Mouse (Mus musculus) cerebellum, adult (tissue): Measurements from ENCODE around the gene Lekr1.
"Not testable (repeated sequence)": the region's sequence is repeated elsewhere in the genome, so short reads cannot be mapped to it uniquely, and the experiment has no call there.

Source experiments
- ATAC-seq: cut with Nextera tagmentation; 2 replicates; pipeline ENCODE4 v1.9.2; 2017; ENCODE audit warnings: mild to moderate bottlenecking, moderate library complexity, mixed read lengths; ENCODE audit not compliant: insufficient number of reproducible peaks, low FRiP score, low TSS enrichment

Lekr1 gene

GRCm38 (mm10) chr3:65764511-65765508 is 98.8 kb downstream of the Lekr1 start:
- ATAC-seq, result 0 out of 2 replicates have a peak, but pooled peaks have one; percentile 45

- no peak for ATAC-seq
These were observed 100.4 kb downstream of the Lekr1 start for GRCm38 (mm10) chr3:65766387-65766786.

DNA sequence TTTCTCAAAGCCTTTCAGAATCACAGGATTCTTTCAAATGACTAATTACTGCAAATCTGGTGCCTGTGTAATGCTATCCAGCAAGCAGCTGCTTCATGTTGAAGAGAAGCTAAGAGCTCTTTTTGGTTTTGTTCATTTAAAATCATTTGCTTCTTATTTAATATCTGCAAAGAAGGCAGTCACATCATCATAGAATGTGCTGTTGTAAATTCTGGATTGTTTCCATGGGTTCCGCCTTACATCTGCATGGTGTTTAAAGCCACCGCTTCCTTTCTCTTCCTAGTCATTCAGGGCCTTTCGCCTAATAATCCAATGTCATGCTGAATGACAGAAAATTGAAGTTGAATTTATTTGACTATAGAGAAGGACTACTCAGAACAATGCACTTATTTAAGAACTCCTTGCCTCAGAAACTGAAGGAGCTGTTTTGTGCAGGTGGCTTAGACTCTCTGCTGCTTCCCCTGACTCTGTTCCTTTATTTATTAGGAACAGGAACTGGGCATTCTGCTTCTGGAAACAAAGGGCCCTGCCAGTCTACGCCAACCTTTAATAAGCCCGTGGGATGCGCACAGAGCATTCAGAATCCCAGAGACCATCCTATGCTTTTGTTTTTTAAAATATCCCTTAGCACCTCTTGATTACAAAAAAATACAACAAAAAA is 101.3 kb downstream of the Lekr1 start:
- ATAC-seq, result no peak

- ATAC-seq, result not testable (repeated sequence)
These were observed 103.6 kb downstream of the Lekr1 start for GRCm38 (mm10) chr3:65769666-65770065.

DNA sequence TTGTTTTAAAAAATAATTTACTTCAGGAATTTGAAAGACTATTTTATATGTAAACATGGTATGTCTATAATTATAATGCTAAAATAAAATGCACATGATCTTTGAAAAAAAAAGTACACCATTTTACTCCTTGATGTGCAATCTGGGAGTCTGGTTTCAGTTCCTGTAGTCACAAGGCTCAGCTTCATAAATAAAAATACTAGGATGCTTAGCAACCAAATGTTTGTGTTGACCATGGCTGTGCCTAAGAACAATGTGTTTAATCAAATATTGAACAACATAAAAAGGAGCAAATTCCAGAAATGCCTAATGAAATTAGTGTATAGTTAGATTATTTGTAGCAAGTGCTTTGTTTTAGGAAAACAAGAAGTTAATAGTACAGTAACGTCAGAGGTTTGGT is 107.9 kb downstream of the Lekr1 start:
- ATAC-seq, result no peak

DNA sequence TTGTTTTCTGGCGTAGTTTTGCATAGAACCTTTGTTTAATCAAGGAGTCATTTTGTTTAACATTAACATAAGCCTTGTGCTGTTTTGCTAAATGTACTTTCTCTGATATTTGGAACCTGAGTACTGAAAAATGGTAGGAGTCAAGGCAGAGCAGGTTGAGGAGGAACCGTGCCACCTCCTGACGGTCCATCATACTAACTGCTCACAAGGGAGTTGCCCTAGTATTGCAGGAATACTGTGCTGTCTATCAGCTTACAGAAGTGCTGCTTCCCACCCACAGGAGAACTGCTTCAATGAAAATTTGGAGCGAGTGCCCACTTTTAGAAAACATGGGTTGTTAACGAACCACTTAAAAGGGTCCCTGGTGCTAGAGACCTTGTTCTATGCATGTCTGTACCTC is 109.1 kb downstream of the Lekr1 start:
- ATAC-seq, result no peak

- no peak for ATAC-seq
These were observed 116.2 kb downstream of the Lekr1 start for GRCm38 (mm10) chr3:65782246-65782645.

DNA sequence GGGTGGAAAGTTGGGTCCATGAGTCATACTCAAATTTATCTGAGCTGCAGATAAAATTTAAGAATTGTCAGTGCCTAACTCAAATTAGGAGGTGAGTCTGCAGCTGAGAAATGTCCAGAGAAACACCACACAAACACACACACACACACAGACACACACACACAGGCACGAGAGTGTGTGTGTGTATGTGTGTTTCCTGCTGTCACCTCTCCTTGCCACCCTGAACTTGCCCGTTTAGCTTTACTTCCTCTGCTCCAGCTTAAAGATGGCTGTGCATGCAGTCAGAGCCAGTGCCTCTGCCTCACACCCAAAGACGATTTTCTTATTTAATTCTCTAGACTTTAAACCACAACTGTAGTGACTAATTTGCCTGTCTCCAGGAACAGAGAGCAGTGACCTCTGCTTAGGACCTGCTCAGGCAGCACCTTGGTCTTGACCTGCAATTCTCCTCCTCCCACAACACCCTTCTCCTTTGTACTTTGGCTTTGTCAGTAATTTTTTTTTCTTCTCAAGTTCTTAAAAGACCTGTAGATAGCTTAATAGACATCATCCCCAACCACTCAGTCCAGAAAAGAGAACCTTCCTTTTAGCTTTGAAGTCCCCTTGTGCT is 124.2 kb downstream of the Lekr1 start:
- no peak for ATAC-seq

- ATAC-seq, result no peak
These were observed 127.5 kb downstream of the Lekr1 start for GRCm38 (mm10) chr3:65793561-65793960.

DNA sequence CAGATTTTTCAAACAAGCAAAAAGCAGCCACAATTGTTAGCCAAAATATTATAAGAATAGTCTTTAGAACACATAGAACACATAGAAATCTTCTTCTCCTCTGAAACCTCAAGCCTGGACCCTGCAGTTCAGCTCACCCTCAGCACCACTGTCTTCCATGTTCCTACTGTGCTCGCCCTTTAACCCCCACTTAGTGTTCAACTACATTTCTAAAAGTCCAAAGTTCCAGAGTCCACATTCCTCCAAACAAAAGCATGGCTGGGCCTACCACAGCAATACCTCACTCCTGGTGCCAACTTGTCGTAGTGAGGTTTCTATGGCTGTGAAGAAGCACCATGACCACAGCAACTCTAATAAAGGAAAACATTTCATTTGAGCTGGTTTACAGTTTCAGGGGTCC is 128.7 kb downstream of the Lekr1 start:
- no peak for ATAC-seq

GRCm38 (mm10) chr3:65797345-65798137 is 131.5 kb downstream of the Lekr1 start:
- no peak for ATAC-seq

- ATAC-seq, result no peak
These were observed 134.9 kb downstream of the Lekr1 start for GRCm38 (mm10) chr3:65800962-65801361.

- ATAC-seq, result no peak
These were observed 136.2 kb downstream of the Lekr1 start for GRCm38 (mm10) chr3:65802185-65802584.

- ATAC-seq, result no peak
These were observed 136.8 kb downstream of the Lekr1 start for GRCm38 (mm10) chr3:65802868-65803267.

GRCm38 (mm10) chr3:65814881-65815280 is 148.9 kb downstream of the Lekr1 start:
- no peak for ATAC-seq

DNA sequence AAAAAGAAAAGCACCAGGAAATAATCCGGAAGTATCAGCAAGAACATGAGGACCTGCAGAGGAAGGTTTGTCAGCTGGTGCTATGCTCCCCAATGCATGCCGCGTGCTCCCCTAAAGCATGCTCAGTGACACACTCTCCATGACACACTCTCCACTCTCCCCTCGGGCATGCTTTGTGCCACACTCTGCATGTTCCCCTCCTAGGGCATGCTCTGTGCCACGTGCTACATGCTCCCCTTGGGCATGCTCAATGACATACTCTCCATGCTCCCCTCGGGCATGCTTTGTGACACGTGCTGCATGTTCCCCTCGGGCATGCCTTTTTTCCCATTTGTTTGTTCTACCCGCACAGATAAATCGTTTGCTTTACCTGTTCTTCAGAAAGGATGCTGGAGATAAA is 150.0 kb downstream of the Lekr1 start:
- no peak for ATAC-seq

DNA sequence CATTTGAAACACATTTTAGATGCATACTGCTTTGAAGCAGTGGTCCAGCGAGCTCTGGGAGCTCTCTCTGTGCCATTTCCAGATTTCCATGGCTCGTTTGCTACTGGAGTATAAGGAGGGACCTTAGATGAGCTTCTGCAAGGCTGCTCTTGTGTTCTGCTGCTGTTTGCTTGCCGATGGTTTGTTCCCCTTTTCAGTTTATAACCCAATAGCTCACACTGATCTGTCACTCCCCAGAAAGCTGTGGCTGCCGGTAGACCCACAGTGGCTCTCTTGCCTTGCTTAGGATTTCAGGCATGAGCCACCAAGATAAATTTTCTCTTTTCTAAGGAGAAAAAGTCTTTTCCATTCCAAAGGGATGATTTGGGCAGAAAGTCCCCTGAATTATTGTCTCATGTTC is 152.6 kb downstream of the Lekr1 start:
- no peak for ATAC-seq

DNA sequence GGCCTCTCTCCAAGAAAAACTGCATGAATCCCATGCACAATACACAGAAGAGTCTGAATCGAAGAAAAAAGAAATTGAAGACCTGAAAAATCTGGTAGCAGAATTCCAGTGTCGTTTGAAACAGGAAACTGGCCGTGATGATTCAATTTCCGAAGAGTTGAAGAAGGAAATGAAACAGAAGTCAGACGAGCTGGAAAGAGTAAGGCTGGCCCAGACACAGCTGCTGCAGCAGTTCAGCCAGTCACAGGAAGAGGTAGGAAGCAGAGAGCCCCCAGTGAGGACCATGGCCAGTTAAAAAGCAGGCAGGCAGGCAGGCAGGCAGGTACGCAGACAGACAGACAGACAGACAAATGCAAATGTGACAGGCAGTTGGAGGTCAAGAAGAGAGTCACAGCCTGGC is 153.8 kb downstream of the Lekr1 start:
- ATAC-seq, result no peak

DNA sequence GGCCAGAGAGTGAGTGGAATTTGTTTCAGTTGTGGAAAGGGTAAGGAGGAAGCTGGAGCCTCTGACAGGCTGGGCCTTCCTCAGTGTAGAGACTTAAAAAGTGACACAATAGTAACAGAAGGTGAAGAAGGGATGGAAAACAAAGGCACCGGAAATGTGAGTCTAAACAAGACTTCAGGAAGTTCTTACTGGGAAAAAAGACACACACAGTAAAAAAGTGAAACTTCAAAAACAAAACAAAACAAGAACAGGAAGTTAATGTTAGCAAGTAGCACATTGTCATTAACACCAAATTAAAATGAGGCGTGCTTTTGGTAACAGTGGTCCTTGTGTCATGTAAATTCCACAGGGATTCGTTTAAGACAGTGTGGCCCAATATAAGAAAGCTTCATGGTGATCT is 158.9 kb downstream of the Lekr1 start:
- no peak for ATAC-seq

GRCm38 (mm10) chr3:65826716-65827115 is 160.7 kb downstream of the Lekr1 start:
- ATAC-seq, result no peak
